Mouse (Mus musculus): ENCODE measurements around the gene Pde8a. TPM values are rescaled to one million over a fixed set of nuclear protein-coding genes. Genes with fewer than 3 reads are reported as not detected.

Pde8a gene
- polyA plus RNA-seq, 1 experiment from 2014 or later = 2.0 TPM

DNA sequence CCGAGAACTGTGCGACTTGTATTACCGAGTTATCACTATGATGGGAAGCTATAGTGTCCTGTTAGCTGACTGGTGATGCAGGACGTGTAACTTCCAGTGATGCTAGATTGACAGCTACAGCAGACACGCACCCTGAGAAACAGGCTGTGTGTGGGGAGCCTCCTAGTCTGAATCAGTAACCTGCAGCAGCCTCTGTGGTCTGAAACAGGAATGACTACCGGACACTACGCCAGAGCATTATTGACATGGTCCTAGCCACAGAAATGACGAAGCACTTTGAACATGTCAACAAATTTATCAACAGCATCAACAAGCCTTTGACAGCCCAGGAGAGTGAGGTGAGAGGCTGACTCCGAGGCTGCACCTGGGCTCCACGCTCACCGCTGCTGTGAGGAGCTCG, 112.6 kb downstream of the Pde8a start:
- Histone ChIP-seq H3K9ac (no peak overlapping the region), H3K4me3 (no peak overlapping the region), H3K27me3 (replicated peaks) (no peaks in the 10 kb centered on the region), H3K9me3 (replicated peaks) (no peaks in the 10 kb centered on the region), H3K36me3 (peaks cover 5% of the 10 kb centered on the region; the same call in 1 of the 2 replicates), H3K4me2 (no peak overlapping the region), H3K4me1 (peaks cover 24% of the 10 kb centered on the region), H3K27ac (no peak overlapping the region)
- WGBS (ENCODE audit: insufficient replicate concordance) = 61% methylated on average over 12 of the region's 12 CpGs
- no peak for ATAC-seq

DNA sequence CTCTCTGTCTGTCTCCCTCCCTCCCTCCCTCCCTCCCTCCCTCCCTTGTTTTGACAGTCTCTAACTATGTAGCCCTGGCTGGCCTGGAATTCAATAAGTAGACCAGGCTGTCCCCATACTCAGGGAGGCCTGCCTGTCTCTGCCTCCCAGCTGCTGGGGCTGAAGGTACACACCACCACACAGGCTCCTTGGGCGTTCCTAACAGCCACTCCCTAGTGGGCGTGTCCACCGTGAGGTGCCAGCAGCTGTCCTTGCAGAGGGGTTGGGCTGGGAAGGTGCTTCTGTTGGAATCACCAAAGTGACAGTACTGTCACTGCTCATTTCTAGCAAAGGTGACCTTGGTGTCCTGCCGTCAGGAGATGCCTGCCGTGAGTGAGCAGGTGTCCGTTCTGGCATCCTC, 113.5 kb downstream of the Pde8a start:
- Histone ChIP-seq H3K27ac (no peak overlapping the region), H3K9me3 (replicated peaks) (no peaks in the 10 kb centered on the region), H3K4me2 (no peak overlapping the region), H3K36me3 (peaks cover 5% of the 10 kb centered on the region; the same call in 1 of the 2 replicates), H3K27me3 (replicated peaks) (no peaks in the 10 kb centered on the region), H3K4me1 (peaks cover 25% of the 10 kb centered on the region), H3K4me3 (no peak overlapping the region), H3K9ac (no peak overlapping the region)
- ATAC-seq = peak; percentile 76
- 57% methylated on average over 6 of the region's 6 CpGs for WGBS (ENCODE audit: insufficient replicate concordance)

DNA sequence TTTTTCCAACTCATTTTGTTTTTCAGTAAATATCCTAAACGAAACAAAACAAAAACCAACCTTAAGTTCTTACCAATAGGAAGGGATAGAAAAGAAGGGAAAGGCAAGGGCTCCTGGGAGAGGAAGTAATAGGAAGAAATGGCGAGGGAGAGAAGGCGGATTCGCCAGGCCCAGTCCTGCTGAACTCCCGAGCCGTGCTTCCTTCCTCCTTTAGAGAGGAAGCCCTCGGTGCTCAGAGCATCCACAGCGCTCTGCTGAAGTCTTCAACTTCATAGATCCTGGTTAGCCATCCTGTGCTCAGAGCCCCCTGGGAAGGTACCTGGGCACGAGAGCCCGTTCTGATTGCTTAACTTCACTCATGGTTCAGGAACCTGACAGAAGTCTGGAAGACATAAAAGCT, 114.3 kb downstream of the Pde8a start:
- no peak overlapping the region for H3K9ac ChIP-seq
- no peak overlapping the region for H3K4me2 ChIP-seq
- peaks cover 25% of the 10 kb centered on the region for H3K4me1 ChIP-seq
- ATAC-seq = no peak
- no peak overlapping the region for H3K27ac ChIP-seq
- H3K9me3 ChIP-seq (replicated peaks) = no peaks in the 10 kb centered on the region
- H3K4me3 ChIP-seq = no peak overlapping the region
- H3K36me3 ChIP-seq = peaks cover 8% of the 10 kb centered on the region
- 49% methylated on average over 10 of the region's 10 CpGs for WGBS (ENCODE audit: insufficient replicate concordance)
- no peaks in the 10 kb centered on the region for H3K27me3 ChIP-seq (replicated peaks)

- ATAC-seq = no peak
- WGBS (ENCODE audit: insufficient replicate concordance) = 22% methylated on average over 3 of the region's 3 CpGs
- peaks cover 25% of the 10 kb centered on the region for H3K4me1 ChIP-seq
- H3K36me3 ChIP-seq = peaks cover 28% of the 10 kb centered on the region
- H3K4me2 ChIP-seq = no peak overlapping the region
- H3K4me3 ChIP-seq = no peak overlapping the region
- no peak overlapping the region for H3K9ac ChIP-seq
- no peaks in the 10 kb centered on the region for H3K9me3 ChIP-seq (replicated peaks)
- H3K27me3 ChIP-seq (replicated peaks) = no peaks in the 10 kb centered on the region
- 0 out of 2 replicates have a peak overlapping the region, but pooled peaks have one; percentile 14 for H3K27ac ChIP-seq
Measured at GRCm38 (mm10) chr7:81330767-81331166, 117.4 kb downstream of the Pde8a start.

GRCm38 (mm10) chr7:81331851-81332250, 118.5 kb downstream of the Pde8a start:
- Histone ChIP-seq H3K4me2 (no peak overlapping the region), H3K9ac (no peak overlapping the region), H3K4me1 (peaks cover 14% of the 10 kb centered on the region), H3K27me3 (replicated peaks) (no peaks in the 10 kb centered on the region), H3K9me3 (replicated peaks) (no peaks in the 10 kb centered on the region), H3K27ac (no peak overlapping the region), H3K36me3 (peaks cover 39% of the 10 kb centered on the region), H3K4me3 (no peak overlapping the region)
- WGBS (ENCODE audit: insufficient replicate concordance) = 71% methylated on average over 7 of the region's 7 CpGs
- ATAC-seq = no peak

DNA sequence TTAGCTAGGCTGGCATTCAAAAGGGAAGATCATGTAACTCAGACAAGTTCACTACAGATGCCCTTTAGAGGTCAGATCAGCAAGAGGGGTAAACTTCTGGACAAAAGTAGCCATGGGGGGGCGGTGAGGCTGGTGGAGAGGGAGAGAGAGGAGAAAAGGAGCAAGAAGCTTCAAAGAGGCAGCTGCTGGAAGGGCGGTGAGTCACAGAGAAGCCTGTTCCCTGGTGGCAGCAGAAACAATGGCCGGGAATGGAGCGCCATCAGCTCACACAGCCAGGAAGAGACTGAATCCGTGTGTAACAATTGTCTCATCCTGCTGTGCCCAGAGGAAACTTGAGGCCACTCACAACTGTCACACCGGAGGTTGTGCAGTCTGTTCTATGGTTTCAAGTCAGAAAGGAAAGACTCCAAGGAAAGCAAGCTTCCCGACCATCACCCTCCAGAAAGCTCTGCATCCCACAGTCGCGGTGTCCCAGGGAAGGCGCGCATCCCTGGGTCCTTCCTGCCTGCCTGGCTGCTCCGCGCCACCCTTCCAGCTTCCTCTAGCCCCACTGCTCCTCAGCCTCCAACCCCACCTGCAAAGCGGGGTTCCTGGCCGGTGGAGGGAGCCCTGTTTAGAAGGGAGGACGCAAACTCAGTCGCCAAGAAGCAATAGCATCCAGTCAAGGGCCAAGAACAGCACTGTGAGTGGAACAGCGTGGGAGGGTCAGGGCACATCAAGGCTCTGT, 122.5 kb downstream of the Pde8a start:
- no peak overlapping the region for H3K4me3 ChIP-seq
- H3K27me3 ChIP-seq (replicated peaks) = no peaks in the 10 kb centered on the region
- peaks cover 3% of the 10 kb centered on the region for H3K4me1 ChIP-seq
- H3K9me3 ChIP-seq (replicated peaks) = no peaks in the 10 kb centered on the region
- no peak overlapping the region for H3K9ac ChIP-seq
- H3K4me2 ChIP-seq = no peak overlapping the region
- ATAC-seq = no peak
- H3K27ac ChIP-seq = no peak overlapping the region
- 79% methylated on average over 18 of the region's 18 CpGs for WGBS (ENCODE audit: insufficient replicate concordance)
- H3K36me3 ChIP-seq = peaks cover 73% of the 10 kb centered on the region

DNA sequence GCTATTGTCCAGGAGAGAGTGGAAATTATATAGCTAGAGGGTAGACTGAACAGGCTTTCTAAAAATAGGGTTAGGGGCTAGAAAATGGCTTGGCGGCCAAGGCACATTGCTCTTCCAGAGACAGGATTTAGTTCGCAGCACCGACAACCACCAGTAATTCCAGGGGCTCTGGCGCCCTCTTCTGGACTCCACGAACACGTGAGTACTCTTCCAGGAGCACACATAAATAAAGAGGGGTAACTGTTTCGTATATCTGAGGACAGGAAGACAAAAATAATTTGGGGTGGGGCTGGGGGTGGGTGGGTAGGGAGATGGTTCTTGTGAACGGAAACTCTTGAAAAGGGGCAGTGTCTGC, 123.0 kb downstream of the Pde8a start:
- no peak overlapping the region for H3K4me3 ChIP-seq
- H3K4me2 ChIP-seq = no peak overlapping the region
- H3K4me1 ChIP-seq = peaks cover under 1% of the 10 kb centered on the region
- H3K27ac ChIP-seq = no peak overlapping the region
- no peak for ATAC-seq
- H3K36me3 ChIP-seq = peaks cover 78% of the 10 kb centered on the region
- WGBS (ENCODE audit: insufficient replicate concordance) = 36% methylated on average over 8 of the region's 8 CpGs
- no peaks in the 10 kb centered on the region for H3K27me3 ChIP-seq (replicated peaks)
- H3K9me3 ChIP-seq (replicated peaks) = no peaks in the 10 kb centered on the region
- no peak overlapping the region for H3K9ac ChIP-seq

DNA sequence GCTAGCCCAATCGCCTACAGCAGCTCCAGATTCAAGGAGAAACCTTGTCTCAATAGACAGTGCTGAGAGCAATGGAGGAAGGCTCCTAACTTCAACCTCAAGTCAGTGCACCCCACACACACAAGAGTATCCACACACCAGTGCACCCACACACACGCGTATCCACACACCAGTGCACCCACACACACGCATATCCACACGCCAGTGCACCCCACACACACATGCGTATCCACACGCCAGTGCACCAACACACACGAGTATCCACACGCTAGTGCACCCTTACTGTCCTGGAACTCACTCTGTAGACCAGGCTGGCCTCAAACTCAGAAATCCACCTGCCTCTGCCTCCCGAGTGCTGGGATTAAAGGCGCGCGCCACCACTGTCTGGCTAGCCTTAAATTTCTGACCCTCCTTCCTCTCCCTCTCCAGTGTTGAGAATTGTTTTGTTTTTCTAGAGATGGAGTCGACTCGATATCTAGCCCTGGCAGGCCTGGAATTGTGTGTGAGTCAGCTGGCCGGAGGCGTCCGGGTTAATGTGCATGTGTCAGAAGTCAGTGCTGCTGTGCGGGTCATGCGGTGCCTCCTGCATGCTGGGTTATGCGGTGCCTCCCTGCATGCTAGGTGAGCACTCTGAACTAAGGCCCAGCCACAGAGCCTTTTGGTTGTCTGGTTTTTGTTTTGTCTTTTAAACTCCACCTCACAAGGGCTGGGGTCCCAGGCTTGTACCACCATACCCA, 124.6 kb downstream of the Pde8a start:
- no peaks in the 10 kb centered on the region for H3K9me3 ChIP-seq (replicated peaks)
- H3K27ac ChIP-seq = no peak overlapping the region
- WGBS (ENCODE audit: insufficient replicate concordance) = 93% methylated on average over 21 of the region's 21 CpGs
- no peak overlapping the region for H3K4me3 ChIP-seq
- H3K4me1 ChIP-seq = peaks cover 16% of the 10 kb centered on the region
- no peak overlapping the region for H3K9ac ChIP-seq
- no peaks in the 10 kb centered on the region for H3K27me3 ChIP-seq (replicated peaks)
- peaks cover 87% of the 10 kb centered on the region for H3K36me3 ChIP-seq
- H3K4me2 ChIP-seq = no peak overlapping the region
- ATAC-seq = no peak

GRCm38 (mm10) chr7:81338522-81338873, 125.1 kb downstream of the Pde8a start:
- Histone ChIP-seq H3K9me3 (replicated peaks) (no peaks in the 10 kb centered on the region), H3K4me3 (no peak overlapping the region), H3K27me3 (replicated peaks) (no peaks in the 10 kb centered on the region), H3K27ac (no peak overlapping the region), H3K4me2 (no peak overlapping the region), H3K9ac (no peak overlapping the region), H3K36me3 (peaks cover 87% of the 10 kb centered on the region), H3K4me1 (peaks cover 21% of the 10 kb centered on the region)
- ATAC-seq = no peak
- whole genome bisulfite sequencing (ENCODE audit: insufficient replicate concordance) = 83% methylated on average over 3 of the region's 3 CpGs

DNA sequence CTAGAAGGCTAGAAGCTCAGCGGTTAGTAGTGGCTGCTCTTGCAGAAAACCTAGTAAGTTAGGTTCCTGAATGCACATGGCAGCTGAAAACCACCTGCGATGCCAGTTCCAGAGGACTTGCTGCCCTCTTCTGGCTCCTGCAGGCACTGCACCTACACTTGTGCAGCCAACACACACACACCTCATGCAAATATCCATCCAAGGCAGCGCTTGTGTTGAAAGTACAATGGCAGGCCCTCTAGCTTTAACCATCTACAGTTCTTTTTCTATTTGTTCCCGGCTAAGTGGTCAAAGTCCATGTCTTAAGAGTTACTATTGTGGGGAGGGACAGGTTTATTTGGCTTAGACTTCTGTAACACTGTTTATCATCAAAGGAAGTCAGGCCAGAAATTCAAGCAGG, 126.4 kb downstream of the Pde8a start:
- Histone ChIP-seq H3K4me1 (peaks cover 31% of the 10 kb centered on the region), H3K4me3 (no peak overlapping the region), H3K4me2 (no peak overlapping the region), H3K9me3 (replicated peaks) (no peaks in the 10 kb centered on the region), H3K27ac (no peak overlapping the region), H3K9ac (no peak overlapping the region), H3K36me3 (peaks cover 96% of the 10 kb centered on the region), H3K27me3 (replicated peaks) (no peaks in the 10 kb centered on the region)
- no peak for ATAC-seq
- 72% methylated on average over 4 of the region's 4 CpGs for WGBS (ENCODE audit: insufficient replicate concordance)

DNA sequence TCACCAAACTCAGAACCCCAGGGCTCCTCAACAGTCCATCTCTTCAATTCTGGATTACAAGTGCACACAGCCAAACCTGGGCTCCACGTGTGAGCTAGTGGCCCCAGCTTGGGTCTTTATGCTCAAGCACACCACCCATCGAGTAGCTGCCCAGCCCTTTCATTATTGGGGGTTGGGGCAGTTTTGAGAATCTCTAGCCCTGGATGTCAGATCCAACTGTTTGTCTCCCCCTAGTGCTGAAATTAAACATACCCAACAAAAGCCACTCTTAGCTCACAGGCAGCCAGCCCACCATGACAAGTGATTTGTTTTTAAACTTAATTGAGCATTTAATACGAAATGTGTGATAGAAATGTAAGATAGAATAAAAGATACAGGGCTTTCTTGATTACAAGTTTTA, 128.2 kb downstream of the Pde8a start:
- H3K4me3 ChIP-seq = no peak overlapping the region
- 0 out of 2 replicates have a peak overlapping the region, but pooled peaks have one; percentile 85 for H3K4me2 ChIP-seq
- peaks cover 37% of the 10 kb centered on the region for H3K4me1 ChIP-seq
- H3K9me3 ChIP-seq (replicated peaks) = no peaks in the 10 kb centered on the region
- H3K36me3 ChIP-seq = peaks cover 79% of the 10 kb centered on the region
- no peak overlapping the region for H3K9ac ChIP-seq
- no peak overlapping the region for H3K27ac ChIP-seq
- WGBS (ENCODE audit: insufficient replicate concordance) = 32% methylated on average over 3 of the region's 3 CpGs
- ATAC-seq = no peak
- 0 out of 2 replicates have a peak, but pooled peaks cover 2% of the 10 kb centered on the region for H3K27me3 ChIP-seq (replicated peaks)

DNA sequence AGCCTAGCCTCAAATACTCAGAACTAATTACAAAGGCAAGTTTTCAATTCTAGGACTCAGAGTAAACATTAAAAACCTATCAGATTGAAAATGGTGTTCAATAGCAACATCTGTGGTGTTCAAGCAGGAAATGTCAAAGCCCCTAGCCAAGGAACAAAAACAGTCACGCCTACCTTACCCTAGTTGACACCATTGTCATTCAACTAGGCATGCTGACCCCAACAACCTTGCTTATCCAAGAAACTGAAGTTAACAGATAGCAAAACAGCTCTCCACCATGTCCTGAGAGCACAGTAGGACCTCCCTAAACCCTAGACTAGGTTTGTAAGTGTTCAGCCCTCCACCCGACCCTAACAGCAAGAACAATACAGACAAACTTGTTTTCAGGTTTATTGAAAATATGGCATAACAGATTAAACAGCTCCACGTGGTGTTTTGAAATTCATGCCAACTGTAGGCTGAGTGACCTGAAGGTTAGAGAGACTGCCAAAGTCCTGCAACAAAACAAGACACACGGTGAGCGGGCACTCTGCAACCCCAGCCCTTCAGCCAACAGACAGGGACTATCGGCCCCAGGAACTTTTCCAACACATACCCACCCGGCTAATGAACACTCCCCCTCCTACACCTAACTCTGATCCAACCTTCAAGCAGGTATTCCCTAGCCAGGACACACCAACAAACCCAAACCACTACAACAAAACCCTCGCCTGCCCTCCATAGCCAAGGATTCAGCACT, 129.1 kb downstream of the Pde8a start:
- peaks cover 70% of the 10 kb centered on the region for H3K36me3 ChIP-seq

More for the DNA sequence above, 129.1 kb downstream of the Pde8a start:
- WGBS (ENCODE audit: insufficient replicate concordance) = 42% methylated on average over 8 of the region's 8 CpGs
- Histone ChIP-seq H3K4me3 (peak overlapping the region; percentile 94), H3K9me3 (replicated peaks) (no peaks in the 10 kb centered on the region), H3K27ac (peak overlapping the region; percentile 88), H3K27me3 (replicated peaks) (0 out of 2 replicates have a peak, but pooled peaks cover 7% of the 10 kb centered on the region), H3K4me1 (peaks cover 37% of the 10 kb centered on the region), H3K9ac (peak overlapping the region; percentile 99), H3K4me2 (peak overlapping the region; percentile 85)
- ATAC-seq = no peak

Data from liver, embryonic 12.5 days (tissue).